Mouse (Mus musculus) small intestine, adult 2 months (tissue): ENCODE data around the gene Prg4.

Experiments used
- CTCF ChIP-seq: fragments of 200-500 bp; IDR thresholded peaks from 2 replicates; pipeline ENCODE4 v1.5.1; 2012; ENCODE audit warnings: low read depth, mild to moderate bottlenecking, control low read depth, inconsistent platforms, low read length, moderate library complexity, mixed read lengths; ENCODE audit not compliant: insufficient replicate concordance, insufficient read length; ENCODE audit errors: extremely low read depth
- POLR2A ChIP-seq: fragments of 200-500 bp; IDR thresholded peaks from 2 replicates; pipeline ENCODE4 v1.6.1; 2012; ENCODE audit warnings: low read depth, mild to moderate bottlenecking, control low read depth, inconsistent platforms, low read length, moderate library complexity

GRCm38 (mm10) chr1:150505794-150506193 lies 39.8 kb upstream of the Prg4 start:
- TF ChIP-seq CTCF (no peak), POLR2A (no peak)
